Mouse (Mus musculus): ENCODE measurements around the gene Xpa.

The Xpa gene

GRCm38 (mm10) chr4:46146881-46147280 is 49.2 kb downstream of the Xpa start:
- DNase-seq (ENCODE audit: low read depth, low spot score): peak; percentile 57

DNA sequence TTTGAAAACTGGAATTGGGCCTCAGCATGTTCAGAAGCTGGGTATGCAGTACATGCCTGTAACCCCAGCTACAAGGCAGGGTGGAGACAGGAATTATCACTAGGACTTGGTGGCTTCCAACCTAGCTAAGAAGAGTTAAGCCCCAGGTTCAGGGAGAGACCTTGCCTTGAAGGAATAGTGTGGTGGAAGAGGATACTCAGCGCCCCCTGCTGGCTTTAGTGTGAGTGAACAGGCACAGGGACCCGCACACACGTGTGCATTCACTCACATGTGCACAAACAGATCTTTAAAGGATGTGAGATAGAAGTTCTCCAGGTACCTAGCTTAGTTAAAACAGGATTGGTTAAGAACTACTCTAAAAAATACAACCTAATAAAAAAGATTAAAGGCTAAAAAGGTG is 51.8 kb downstream of the Xpa start:
- no peak for DNase-seq (ENCODE audit: low read depth, low spot score)

- peak; percentile 94 for DNase-seq (ENCODE audit: low read depth, low spot score)
Observed at GRCm38 (mm10) chr4:46138287-46139222, 57.6 kb downstream of the Xpa start, which contains the start of the genes Ncbp1 and Tstd2. Ncbp1 (plus strand) TSS chr4:46138613. Tstd2 (minus strand) TSS chr4:46138694.

- no peak for DNase-seq (ENCODE audit: low read depth, low spot score)
Observed at GRCm38 (mm10) chr4:46137629-46138286, 58.4 kb downstream of the Xpa start.

GRCm38 (mm10) chr4:46131791-46132190 is 64.3 kb downstream of the Xpa start:
- DNase-seq (ENCODE audit: low read depth, low spot score): peak; percentile 64

DNA sequence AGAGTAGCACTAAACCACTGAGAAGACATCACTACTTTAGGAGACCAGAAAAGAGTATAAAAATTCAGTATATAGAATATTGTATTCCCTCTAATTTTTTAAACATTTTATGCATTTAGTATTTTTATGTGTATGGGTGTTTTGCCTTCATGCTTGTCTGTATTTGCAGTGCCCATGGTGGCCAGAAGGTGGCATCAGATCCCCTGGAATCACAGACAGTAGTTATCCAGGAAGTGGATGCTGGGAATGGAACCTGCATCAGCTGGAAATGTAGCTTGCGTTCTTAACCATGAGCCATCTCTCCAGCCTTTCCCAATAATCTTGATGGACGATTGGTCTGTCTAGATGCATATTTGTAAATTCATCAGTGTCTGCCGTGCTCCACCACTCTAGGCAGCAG is 65.9 kb downstream of the Xpa start:
- peak; percentile 65 for DNase-seq (ENCODE audit: low read depth, low spot score)

DNA sequence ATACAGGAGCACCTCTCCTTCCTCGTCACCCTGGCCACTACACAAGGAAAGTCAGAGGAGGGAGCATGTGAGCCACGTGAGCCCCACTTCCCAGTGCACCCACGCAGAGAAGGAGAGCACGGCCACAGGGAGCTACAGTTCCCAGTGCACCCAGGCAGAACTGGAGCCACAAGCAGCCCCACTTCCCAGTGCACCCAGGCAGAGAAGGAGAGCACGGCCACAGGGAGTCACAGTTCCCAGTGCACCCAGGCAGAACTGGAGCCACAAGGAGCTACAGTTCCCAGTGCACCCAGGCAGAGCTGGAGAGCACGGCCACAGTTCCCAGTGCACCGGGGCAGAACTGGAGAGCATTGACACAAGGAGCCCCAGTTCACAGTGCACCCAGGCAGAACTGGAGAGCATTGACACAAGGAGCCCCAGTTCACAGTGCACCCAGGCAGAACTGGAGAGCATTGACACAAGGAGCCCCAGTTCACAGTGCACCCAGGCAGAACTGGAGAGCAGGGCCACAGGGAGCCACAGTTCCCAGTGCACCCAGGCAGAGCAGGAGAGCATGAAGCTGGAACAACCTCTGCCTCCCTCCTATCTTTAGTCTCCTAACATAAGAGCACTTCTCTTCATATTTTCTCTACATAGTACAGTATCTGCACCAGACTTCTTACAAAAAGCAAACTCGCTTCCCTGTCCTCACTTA is 66.7 kb downstream of the Xpa start:
- DNase-seq (ENCODE audit: low read depth, low spot score): peak; percentile 56

DNA sequence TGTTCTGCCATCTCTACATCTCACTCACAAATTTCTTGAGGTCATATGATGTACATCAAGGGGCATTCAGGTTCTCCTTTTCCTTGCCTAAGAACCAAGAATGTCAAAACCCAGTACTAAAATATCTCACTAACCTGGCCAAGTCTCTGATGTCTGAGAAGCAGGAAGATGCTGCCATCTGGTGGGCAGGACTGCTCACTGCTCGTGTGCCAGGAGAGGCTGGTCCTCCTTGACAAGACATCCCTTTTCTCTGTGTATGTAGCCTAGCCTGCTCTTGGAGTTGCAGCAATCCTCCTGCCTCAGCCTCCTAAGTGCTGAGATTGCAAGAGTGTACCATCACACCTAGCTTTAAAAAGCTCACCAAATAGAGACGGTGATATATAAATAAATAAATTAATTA is 69.6 kb downstream of the Xpa start:
- peak; percentile 95 for DNase-seq (ENCODE audit: low read depth, low spot score)

DNA sequence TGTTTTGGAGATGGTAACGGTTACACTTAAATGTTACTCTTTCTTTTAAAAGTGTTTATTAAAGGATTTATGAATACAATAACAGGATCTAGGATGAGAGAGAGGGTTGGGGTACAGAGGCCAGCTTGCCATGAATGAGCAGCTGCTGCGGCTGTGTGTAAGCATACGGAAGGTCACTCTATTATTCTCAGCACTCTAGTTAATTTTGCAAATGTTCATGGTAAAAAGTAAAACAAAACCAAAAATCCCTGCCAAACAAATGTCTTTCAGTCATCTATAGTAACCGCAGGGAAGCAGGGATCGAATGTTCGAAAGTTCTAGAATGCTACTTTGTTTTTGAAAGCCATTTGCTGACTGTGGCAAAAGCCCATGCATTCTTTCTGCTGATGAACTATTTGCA is 72.8 kb downstream of the Xpa start:
- DNase-seq (ENCODE audit: low read depth, low spot score): no peak

DNA sequence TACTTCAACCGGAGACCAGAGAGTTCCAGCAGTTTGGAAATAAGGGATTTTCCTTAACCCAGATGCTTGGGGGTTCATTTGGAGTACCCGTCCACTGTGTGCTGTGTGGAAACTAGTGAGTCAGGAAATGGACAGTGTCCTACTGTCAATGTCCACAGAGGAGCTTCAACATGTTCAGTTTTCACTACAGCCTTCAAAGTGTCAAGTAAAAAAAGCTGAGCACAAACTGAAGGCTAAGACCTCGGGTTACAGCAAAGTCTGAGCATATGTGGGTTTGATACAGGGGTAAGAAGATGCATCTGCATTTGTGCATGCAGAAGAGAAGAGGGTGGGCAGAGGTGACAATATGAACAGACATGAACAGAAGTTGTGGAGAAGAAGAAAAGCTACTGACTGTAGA is 75.3 kb downstream of the Xpa start:
- no peak for DNase-seq (ENCODE audit: low read depth, low spot score)

GRCm38 (mm10) chr4:46119514-46120094 is 76.5 kb downstream of the Xpa start:
- DNase-seq (ENCODE audit: low read depth, low spot score): peak; percentile 29

GRCm38 (mm10) chr4:46117536-46117935 is 78.6 kb downstream of the Xpa start:
- no peak for DNase-seq (ENCODE audit: low read depth, low spot score)

DNA sequence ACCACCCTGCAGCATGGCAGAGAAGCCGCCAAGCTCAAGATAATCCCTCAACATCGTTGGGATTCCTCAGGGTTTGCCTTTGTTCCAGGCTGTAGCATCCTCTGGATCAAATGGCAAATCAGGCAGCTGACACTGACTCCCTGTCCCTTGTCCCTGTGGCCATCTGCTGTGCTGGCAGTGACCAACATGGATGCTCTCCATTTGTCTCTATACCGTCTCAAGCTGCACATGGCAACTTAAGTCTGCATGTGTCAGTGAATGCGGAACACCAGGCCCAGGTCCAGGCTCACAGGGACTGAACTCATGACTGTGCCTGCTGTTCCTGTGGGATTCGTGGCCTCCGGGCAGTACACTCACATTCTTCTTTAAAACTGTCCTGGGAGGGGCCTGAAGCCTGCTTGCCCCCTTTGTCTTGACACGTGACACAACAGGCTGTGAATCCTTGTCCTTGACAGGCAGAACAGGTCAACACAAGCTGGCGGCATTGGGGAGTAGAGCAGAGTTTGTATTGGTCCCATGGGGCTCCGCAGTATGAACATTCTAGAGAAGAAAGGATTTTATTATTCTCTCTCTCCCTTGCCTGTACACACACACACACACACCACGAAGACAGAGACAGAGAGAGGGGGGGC is 79.5 kb downstream of the Xpa start:
- peak; percentile 95 for DNase-seq (ENCODE audit: low read depth, low spot score)

DNA sequence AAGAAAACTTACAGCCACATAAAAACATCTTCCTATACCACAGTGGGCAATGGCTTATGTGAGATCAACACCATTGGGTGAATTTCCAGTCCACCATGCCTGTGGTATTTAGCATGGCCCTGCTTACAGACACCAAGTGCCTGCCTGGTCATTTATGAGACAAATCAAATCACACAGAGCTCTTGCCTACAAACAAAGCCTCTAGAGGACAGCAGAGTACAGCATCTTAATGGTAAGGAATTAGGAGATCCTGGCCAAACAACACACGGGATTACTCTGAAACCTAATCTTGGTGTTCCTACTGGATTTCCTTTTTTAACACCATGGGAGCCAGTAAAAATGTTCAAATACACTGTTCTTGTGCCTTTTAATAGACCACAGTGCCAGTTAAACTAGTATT is 80.8 kb downstream of the Xpa start:
- DNase-seq (ENCODE audit: low read depth, low spot score): peak; percentile 43

- DNase-seq (ENCODE audit: low read depth, low spot score): peak; percentile 81
Observed at GRCm38 (mm10) chr4:46111361-46111760, 84.8 kb downstream of the Xpa start.

DNA sequence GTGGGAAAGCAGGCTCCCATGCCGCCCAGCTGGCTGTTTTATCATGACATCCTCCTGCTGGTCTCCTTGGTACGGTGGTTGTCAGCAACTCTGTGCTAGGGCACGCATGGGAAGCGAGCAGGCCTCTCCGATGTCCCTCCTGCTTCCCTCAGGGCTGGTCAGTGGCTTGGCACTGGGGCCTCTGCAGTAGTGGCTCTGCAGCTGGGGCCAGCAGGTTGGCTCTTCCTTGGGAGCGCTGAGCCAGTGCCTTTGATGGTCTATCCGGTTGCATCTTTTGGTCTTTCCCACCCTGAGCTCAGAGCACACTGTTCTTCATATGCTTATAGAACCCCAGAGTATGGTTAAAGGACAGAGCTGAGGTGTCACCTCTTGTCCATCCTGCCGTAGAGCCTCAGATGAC is 86.0 kb downstream of the Xpa start:
- DNase-seq (ENCODE audit: low read depth, low spot score): no peak

All from brain, adult 2 months (tissue).